Mouse (Mus musculus): ENCODE measurements around the gene Slc12a9. TPM values are rescaled to one million over a fixed set of nuclear protein-coding genes. Genes with fewer than 3 reads are reported as not detected.

The Slc12a9 gene
- total RNA-seq, 2 experiments from 2014 or later: 4.4 to 5.4 TPM

DNA sequence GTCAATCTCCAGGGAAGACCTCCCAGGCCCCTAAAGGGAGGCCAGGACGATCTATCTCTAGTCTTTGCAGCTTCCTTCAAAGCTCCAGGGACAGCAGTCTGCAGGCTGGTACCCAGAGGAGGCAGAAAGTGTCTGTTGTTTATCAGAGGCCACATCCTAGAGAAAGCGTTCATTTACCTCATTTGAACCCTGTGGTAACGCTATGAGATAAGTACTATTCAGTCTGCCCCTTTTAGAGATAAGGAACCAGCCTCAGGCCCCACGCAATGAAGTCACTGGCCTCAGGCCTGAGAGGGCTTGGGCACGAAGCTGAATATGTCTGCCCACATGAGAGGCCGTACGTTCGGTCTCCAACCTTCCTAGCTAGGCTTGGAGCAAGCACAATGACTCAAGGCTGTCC, 16.0 kb downstream of the Slc12a9 start:
- intact Hi-C loops (cut with DNase I): loop anchor here (10.0 kb wide), 1 partner anchor 57 kb away; no protein-coding TSS in a partner anchor
- no peak for DNase-seq

- peak in 1 of 2 experiments; percentile 47 for DNase-seq
- intact Hi-C loops (cut with DNase I): loop anchor here (10.0 kb wide), 1 partner anchor 60 kb away; no protein-coding TSS in a partner anchor
These were observed 18.1 kb downstream of the Slc12a9 start for GRCm38 (mm10) chr5:137315084-137315903.

DNA sequence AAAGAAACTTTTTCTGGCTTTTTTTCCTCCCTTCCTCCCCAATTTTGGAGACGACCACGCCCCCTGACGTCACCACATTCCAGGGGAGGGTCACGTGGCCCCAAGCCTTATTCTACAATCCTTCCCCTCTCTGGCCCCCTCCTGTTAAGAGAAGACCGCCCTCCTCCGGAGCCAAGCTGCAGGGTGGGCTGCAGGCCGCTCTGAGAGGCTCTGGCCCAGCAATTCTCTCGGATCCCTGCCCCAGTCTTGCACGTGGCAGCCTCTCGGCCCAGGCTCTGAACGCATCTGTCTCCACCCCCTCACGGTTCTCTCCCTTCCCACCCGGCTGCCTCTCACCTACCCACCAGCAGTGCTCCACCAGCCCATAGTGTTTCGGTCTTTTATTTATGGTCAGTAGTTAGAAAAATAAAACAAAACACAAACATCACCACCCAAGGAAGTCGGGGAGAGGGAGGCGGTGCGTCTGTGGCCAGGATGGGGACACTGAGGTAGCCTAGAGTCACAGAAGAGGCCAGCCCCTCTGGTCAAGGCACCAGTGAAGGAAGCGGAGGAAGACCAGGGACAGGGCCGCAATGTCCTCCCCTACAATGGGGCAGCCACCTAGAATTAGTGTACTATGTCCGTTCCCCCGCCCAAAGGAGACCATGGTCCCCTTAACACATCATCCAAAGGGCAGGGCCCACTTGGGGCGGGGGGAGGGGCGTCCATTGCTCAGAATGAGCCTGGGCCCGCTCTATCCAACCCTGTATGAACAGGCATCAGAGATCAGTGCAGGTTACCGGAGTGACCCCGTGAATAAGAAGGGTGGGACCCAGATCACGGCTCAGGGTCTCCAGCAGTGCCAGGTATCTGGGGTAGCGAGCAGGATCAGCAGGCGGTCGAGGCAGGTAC, 19.0 kb downstream of the Slc12a9 start, which contains the start of gene Trip6:
Trip6 (minus strand) TSS at position 212 of the 891 bp plus-strand sequence.
- DNase-seq: peak; percentile 91 to 93
- intact Hi-C loops (cut with DNase I): loop anchor here (10.0 kb wide), 1 partner anchor 60 kb away; no protein-coding TSS in a partner anchor

DNA sequence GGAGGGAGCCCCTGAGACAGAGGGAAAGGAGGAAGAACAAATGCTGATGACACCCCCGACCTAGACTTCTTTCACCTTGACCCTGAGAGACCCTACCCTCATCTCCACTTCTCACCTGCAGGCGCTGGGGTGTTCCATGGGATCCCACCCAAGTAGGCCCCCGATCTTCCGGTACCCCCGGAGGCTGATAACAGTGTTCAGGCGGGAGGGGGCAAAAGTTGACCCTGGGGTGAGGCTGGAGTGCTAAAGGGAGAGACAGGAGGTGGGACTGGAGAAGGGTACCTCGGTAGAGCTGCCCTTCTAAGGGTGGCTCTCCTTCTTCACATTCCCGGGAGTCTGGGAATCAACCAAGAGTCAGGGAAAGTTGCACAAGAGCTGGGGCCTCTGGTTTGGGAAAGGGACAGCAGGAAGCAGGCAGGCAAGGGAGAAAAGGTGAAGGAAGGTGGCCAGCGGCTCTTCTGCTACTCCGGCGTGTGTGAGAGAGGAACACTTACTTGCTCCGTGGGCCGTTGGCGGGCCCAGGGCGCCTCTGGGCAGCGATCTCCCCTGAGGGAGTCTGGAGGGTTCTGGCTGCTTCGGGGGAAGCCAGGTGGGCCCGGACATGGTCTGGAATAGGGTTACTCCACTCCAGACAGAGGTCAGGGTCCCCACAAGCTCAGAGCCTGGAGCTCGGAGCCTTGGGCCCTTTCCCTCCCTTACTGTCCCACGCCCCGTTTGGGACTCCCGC, 19.8 kb downstream of the Slc12a9 start:
- no peak for DNase-seq
- intact Hi-C loops (cut with DNase I): loop anchor here (2.0 to 10.0 kb wide), 2 partner anchors 21 to 61 kb away; no protein-coding TSS in a partner anchor

- no peak for DNase-seq
- intact Hi-C loops (cut with DNase I): no loop called here
These were observed 25.0 kb downstream of the Slc12a9 start for GRCm38 (mm10) chr5:137308356-137308755.

- intact Hi-C loops (cut with DNase I): no loop called here
- DNase-seq: peak; percentile 94 to 95
These were observed 26.1 kb downstream of the Slc12a9 start, which contains the start of gene Srrt for GRCm38 (mm10) chr5:137307071-137307912. TSS of gene Srrt (minus strand) at chr5:137307674.

DNA sequence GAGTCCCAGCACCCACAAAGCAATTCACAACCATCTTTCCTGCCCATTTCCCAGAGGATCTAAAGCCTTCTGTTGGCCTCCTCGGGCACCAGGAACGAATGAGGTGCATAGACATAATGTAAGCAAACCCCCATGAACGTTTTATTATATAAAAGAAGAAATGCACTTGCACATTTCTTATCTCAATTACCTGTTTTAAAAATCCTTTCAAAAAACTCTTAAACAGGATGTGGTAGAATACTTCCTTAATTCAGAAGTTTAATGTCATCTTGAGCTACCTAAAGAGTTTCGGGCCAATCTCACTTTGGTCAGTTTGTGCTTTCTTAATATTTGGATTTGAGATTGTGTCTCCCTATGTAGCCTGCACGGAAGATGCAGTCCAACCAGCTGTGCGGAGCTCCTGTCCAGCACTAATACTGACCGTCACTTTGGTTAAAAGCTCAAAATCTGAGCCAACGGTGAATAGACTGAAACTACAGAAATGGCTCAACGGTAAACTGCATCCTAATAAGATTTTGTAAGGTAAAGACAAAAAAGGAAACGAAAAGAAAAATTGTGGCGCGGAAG, 26.9 kb downstream of the Slc12a9 start:
- intact Hi-C loops (cut with DNase I): no loop called here

DNA sequence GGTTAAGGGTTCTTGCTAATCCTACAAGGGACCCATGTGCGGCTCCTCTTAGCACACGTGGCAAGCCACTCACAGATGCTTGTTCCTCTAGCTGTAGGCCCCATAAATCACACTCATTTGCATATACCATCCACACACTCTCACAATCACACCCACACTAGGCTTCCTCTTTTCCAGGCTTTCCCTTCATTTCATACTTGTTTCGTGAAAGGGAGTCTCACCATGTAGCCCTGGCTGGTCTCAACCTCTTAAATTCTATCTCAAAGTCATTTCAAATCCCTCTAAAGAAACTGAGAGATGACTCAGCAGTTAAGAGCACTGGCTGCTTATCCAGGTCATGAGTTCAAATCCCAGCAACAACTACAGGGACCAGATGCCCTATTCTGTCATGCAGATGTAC, 27.6 kb downstream of the Slc12a9 start:
- intact Hi-C loops (cut with DNase I): no loop called here
- no peak for DNase-seq

More for the DNA sequence above, 26.9 kb downstream of the Slc12a9 start:
- no peak for DNase-seq

- DNase-seq: no peak
- intact Hi-C loops (cut with DNase I): no loop called here
These were observed 28.6 kb downstream of the Slc12a9 start for GRCm38 (mm10) chr5:137304816-137305215.

GRCm38 (mm10) chr5:137304165-137304564, 29.2 kb downstream of the Slc12a9 start:
- intact Hi-C loops (cut with DNase I): no loop called here
- DNase-seq: no peak

DNA sequence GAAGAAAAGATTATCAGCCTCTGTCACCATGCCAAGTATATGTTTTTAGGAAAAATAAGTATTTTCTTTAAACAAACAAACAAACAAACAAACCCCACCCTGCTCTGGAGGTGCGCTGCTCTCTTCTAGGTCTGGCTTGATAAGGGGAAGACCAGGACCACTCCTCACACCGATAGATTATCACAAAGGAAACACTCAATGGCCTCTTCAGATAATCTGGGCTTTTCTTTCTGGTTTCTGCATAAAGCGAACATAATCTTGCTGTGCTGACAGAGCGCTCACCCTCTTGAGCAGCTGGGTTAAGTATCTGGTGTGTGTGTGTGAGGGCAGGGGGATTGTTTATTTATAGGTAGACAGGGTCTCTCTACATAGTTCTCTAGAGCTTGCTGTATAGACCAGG, 29.8 kb downstream of the Slc12a9 start:
- DNase-seq: no peak
- intact Hi-C loops (cut with DNase I): no loop called here

- intact Hi-C loops (cut with DNase I): no loop called here
- DNase-seq: no peak
These were observed 32.1 kb downstream of the Slc12a9 start for GRCm38 (mm10) chr5:137301253-137301652.

GRCm38 (mm10) chr5:137299240-137299639, 34.2 kb downstream of the Slc12a9 start:
- DNase-seq: no peak
- intact Hi-C loops (cut with DNase I): no loop called here

DNA sequence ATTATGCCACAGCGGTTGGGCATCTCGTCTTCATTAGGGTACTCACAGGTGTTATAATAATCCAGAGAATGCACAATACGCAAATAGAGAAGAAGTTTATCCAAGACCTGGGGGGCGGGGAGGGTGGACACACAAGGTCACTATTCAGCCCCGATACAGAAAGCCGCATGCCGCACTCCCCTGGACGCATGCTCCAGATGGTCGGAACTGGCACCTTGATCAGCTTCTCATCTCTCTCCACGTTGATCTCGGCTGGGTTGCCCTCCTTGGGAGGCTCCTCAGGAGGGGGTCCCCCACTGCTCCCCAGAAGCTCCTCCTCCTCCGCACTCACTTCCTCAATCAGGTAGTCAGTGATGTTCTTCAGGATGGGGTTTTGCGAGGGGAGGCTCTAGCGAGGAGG, 36.3 kb downstream of the Slc12a9 start:
- intact Hi-C loops (cut with DNase I): no loop called here
- no peak for DNase-seq

DNA sequence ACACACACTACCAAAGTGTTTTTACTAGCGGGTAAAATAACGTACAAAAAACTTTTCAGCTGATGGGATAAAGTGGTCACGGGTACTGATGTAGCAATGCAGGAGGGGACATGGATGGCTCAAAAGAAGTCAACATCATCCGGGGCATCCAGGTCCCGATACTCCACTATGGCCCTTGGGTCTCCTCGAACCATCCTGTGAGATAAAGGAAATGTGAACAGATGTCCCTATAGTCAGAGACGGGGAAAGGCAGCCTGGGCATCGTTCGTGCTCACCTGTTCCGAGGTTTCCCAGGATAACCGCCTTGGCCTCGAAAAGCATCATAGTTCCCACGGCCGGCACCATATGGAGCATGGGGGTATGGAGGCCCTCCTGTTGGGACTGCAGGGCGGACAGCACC, 37.7 kb downstream of the Slc12a9 start:
- intact Hi-C loops (cut with DNase I): no loop called here
- DNase-seq: no peak

- DNase-seq: no peak
- intact Hi-C loops (cut with DNase I): no loop called here
These were observed 38.1 kb downstream of the Slc12a9 start for GRCm38 (mm10) chr5:137295296-137295695.

- intact Hi-C loops (cut with DNase I): loop anchor here (5.0 kb wide), 1 partner anchor 208 kb away; the partner anchor contains the start of gene Pop7
- no peak for DNase-seq
These were observed 38.7 kb downstream of the Slc12a9 start for GRCm38 (mm10) chr5:137294744-137295093.

GRCm38 (mm10) chr5:137293839-137294743, 39.3 kb downstream of the Slc12a9 start, which contains the start of gene Ufsp1:
TSS of gene Ufsp1 (plus strand) at chr5:137294629.
- peak; percentile 97 for DNase-seq
- intact Hi-C loops (cut with DNase I): loop anchor here (2.0 to 5.0 kb wide), 2 partner anchors 19 to 208 kb away; partner anchors contain the start of gene Pop7
